Mouse (Mus musculus) left cerebral cortex, postnatal 25 days (tissue): Measurements from ENCODE around the gene Iqcf1. TPM values are rescaled to one million over a fixed set of nuclear protein-coding genes. Genes with fewer than 3 reads are reported as not detected.
A peak's percentile ranks its signal among the peaks of the same experiment; 100 is the strongest.
"Not testable (repeated sequence)": the region's sequence is repeated elsewhere in the genome, so short reads cannot be mapped to it uniquely, and the experiment has no call there.

Experiments
- DNase-seq, 2 experiments: peaks; one replicate each; pipeline ENCODE4 v3.0.0; 2022; ENCODE audit warnings: low spot score in 2 of 2, mixed read lengths in 1 of 2
- intact Hi-C: fragments of 180-260 bp; cut with DNase I; formaldehyde crosslinking; loops from one replicate; pipeline ENCODE4 v1.15.1; 2025
- total RNA-seq, 2 experiments: library from RNA; stranded (reverse); gene quantifications; 2 replicates each; pipeline ENCODE4 v1.2.3; 2021

Gene Iqcf1
- total RNA-seq, 2 experiments from 2014 or later: not detected

DNA sequence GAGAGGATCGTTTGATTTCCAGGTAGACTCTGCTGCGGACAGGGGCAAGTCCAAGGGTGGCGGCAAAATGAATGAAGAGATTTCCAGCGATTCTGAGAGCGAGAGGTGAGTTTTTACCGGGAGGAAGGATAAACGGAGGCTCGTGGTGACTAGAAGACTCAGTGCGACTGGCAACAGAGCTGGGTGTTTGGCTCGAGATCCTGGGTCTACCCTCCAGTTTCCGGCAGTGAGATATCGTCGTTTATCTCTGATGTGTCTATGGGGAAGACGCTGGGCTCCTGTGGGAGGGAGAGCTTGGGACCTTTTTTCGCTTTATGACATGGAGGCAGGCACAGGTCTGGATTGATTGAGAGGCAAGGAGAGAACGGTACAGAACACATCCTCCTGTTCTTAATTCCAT, 22.1 kb upstream of the Iqcf1 start:
- intact Hi-C loops: loop anchor here (2.0 to 5.0 kb wide), 4 partner anchors 29 to 189 kb away; partner anchors contain the start of genes Dusp7 and Rpl29

DNA sequence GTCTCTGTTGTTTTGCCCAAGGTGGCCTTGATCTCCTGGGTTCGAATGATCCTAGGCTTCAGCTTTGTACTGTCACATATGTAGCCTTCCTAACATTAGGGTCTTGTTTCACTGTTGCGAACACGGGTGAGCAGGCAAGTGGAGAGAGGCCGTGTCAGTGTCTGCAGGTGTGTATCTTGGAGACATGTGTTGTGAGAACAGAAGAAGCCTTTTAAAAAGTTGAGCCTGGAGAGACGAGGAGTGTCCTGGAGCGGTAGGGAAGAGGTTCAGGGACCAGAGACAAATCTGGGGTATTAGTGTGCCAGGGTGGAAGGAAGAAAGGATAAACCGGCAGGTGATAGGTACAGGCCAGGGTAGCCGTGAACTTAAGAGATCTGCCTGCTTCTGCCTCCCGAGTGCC, 21.7 kb upstream of the Iqcf1 start:
- intact Hi-C loops: loop anchor here (5.0 kb wide), 1 partner anchor 111 kb away; the partner anchor contains the start of gene Dusp7
- DNase-seq: no peak

More for the DNA sequence above, 22.1 kb upstream of the Iqcf1 start:
- no peak for DNase-seq

DNA sequence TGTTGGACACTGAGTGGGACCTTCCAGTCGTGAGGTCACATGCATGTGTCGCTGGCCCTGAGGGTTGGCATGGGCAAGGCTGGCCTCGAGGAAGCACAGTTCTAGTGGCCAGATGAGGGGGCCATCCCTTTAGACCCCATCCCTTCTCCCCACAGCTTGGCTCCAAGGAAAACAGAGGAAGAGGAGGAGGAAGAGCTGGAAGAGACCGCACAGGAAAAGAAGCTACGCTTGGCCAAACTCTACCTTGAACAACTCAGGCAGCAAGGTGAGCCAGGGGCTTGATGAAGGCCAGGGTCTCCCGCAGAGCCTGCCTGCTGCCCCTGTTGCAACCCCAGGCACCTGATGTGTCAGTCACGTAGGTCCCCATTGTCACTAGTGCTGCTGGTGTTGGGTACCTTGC, 19.2 kb upstream of the Iqcf1 start:
- DNase-seq: no peak
- intact Hi-C loops: no loop called here

DNA sequence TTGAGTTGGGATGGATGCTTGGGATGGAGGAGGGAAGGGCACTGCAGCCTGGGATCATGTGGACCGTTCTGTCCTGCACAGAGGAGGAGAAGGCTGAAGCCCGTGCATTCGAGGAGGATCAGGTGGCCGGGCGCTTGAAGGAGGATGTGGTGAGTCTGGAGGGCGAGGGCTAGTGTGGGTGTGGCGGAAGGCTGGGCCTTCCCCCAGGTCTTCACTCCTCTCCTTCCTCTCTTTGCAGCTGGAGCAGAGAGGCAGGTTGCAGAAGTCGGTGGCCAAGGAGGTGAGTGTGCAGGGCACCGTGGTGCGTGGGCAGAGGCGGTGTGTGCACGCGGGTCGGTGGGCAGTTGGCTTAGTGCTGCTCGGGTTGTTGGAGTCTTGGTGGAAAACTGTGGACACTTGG, 18.7 kb upstream of the Iqcf1 start:
- no peak for DNase-seq
- intact Hi-C loops: no loop called here

DNA sequence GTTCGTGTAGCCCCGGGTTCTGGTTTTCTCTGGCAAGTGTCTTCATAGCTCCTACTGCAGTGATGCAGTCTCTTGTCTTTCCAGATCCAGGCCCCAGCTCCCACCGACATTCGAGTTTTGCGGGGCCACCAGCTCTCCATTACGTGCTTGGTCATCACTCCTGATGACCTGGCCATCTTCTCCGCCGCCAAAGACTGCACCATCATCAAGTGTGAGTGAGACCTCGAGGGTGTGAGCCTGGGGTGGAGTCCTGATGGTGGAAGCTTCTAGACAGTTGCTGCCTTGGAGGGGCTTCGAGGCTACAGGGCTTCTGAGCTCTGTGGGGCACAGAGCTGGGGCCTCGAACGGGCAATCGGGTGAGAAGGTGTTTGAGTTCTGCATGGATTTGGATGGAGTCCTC, 18.1 kb upstream of the Iqcf1 start:
- DNase-seq: no peak
- intact Hi-C loops: no loop called here

DNA sequence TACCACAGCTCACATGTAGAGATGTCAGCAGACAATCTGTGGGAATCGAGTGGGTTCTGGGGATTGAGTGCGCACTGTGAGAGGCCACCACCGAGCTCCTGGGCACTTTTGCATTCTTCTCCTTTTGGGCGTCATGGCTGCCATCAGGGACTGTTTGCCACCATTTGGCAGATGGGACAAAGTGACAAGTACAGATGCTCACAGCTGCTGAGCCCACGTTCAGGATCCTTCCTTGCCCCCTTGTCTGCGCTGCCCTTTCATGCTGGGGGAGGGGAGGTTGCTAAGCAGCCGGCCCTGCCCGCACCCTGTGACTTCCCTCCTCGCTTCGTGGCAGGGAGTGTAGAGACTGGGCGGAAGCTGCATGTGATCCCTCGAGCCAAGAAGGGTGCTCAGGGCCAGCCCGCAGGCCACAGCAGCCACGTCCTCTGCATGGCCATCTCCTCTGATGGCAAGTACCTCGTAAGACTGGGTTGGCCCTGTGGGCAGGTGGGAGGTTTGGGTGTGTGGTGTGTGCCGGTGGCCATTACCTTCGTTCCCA, 17.1 kb upstream of the Iqcf1 start:
- intact Hi-C loops: no loop called here
- DNase-seq: no peak

DNA sequence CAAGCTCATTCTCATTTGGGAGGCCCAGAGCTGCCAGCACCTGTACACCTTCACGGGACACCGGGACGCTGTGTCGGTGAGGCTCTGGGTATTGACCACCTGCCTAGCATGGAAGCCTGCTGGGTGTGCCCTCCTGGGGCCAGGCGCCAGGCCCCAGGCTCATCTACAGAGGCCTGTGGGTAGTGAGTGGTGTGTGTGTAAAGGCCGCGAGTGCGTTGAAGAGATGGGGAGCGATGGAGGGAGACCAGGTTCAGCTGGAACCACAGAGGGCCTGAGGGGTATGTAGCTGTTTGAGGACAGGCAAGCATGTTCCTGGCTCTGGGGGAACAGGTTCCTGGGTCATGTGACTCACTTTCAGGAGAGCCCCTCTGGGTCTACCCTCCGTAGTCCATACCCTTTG, 16.6 kb upstream of the Iqcf1 start:
- intact Hi-C loops: no loop called here
- DNase-seq: no peak

DNA sequence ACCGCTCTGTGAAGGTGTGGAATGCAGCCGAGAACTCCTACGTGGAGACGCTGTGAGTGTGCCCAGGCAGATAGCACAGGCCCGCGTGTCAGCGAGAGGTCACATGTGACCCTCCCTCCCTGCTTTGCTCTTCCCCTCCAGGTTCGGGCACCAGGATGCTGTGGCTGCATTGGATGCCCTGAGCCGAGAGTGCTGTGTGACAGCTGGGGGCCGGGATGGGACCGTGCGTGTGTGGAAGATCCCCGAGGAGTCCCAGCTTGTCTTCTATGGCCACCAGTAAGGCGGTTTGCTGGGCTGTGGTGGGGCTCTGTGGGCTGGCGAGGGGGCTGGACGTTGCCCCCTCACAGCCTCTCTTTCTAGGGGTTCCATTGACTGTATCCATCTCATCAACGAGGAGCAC, 16.2 kb upstream of the Iqcf1 start:
- intact Hi-C loops: no loop called here
- DNase-seq: no peak

DNA sequence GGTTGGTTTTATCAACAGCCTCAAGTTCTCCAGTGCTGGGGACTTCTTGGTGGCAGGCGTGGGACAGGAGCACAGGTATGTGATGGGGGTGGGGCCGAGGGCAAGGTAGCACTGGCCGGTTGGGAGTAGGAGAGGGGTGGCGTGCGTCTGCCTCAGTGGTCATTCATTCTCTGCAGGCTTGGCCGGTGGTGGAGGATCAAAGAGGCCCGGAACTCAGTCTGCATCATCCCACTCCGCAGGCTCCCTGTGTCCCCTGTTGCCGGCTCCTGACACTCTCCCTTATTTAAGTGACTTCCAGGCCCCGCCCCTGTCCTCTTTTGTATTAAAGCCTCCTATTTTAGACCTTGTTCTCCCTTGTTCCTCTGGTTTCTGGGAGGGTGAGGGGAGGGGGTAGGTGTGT, 14.7 kb upstream of the Iqcf1 start:
- intact Hi-C loops: no loop called here
- no peak for DNase-seq

DNA sequence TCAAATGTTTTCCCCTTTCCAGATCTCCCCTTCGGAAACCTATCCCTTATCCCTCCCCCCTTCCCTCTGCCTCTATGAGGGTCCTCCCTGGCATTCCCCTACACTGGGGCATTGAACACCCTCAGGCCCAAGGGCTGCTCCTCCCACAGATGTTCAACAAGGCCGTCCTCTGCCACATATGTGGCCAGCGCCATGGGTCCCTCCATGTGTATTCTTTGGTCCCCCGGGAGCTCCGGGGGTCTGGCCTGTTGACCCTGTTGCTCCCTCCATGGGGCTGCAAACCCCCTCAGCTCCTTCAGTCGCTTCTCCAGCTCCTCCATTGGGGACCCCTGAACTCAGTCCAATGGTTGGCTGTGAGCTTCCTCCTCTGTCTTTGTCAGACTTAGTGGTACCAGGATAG, 12.2 kb upstream of the Iqcf1 start:
- DNase-seq, intact Hi-C loops: not testable (repeated sequence)

DNA sequence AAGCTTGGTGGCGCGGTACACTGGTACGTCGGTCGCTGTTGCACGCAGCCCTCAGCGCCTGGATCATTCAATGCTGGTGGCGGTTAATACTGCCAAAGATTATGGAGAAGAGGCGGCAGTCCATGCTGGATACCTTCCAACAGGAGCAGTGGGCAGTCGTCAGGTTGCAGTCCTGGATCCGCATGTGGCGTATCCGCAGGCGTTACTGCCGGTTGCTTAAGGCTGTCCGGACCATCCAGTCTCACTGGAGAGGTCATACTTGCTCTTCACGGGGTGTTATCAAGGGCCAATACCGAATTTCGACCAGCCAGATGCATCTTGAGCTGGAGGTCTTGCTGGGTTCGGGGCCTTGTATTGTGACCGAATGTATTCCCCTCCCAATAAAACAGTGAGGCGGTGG, 2.1 kb downstream of the Iqcf1 start:
- no peak for DNase-seq
- intact Hi-C loops: loop anchor here (10.0 kb wide), 1 partner anchor 303 kb away; no protein-coding TSS in a partner anchor

DNA sequence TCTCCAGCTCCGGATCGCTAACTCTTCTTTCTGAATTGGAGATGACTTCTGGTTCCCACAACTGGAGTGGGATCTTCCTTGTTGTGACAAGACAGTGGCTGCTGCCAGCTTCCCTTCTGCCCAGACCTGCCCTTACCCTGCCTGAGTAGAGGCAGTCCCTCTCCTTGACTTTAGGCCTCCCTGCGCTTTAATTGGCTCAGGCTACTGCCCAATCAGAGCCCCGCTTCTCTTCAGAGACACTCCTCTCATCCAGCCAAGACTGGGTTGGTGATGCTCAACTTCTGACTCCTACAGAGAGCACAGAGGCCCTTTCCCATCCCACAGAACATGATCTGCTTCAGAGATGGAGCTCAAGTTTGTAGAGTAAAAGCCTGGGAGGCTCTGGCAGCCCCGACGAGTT, 4.5 kb downstream of the Iqcf1 start:
- intact Hi-C loops: loop anchor here (10.0 kb wide), 1 partner anchor 301 kb away; no protein-coding TSS in a partner anchor
- DNase-seq: no peak

DNA sequence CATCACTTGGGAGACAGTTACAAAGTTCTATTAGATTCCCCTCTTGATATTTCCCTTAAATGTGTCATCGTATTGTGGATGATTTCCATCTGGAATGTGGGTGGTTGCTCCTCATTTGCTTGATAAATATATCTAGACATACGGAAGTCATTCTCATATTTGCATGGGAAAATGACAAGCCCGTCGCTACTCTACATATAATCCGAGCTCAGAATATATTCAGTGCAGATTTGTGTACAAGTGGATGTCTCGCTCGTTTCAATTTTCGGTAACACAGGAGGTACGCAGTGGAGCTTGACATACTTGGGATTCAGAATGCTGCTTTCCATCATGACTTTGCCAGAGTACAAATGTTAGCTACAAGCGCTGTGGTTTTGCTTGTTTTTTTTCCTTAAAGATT, 9.6 kb downstream of the Iqcf1 start:
- intact Hi-C loops: loop anchor here (10.0 kb wide), 1 partner anchor 295 kb away; no protein-coding TSS in a partner anchor
- DNase-seq: peak; percentile 11 to 56

DNA sequence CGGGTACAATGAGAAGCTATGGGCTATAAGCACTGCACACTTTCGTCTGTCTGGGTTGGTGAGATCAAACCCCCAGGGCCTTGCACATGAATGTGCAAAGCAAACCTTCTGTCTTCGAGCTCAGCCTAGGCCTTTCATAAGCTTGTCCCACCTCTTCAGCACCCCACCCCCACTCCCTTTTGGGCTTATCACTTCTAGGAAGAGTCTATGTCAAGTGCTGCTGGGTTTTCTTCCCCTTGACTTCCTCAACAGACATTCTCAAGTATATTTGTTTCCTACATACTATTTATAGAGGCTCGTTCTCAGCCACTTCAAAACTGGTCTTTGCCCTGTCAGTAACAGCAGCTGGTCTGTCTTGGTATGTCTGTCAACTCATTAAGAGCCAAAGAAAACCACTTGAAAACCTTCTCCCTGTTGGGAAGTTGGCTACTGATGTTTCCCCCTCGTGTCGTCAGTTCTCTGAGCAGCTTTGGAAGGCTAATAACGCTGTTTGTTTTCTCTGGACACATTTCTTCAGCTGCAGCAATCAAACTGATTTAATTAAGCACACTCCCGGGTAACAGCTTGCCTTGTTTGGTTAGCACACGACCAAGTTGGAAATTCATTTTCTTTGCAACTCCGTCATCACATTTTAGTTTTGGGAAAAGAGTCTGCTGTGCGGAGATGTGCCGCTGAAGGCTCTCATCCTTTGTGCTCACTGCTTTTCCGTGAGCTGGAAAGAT, 13.1 kb downstream of the Iqcf1 start:
- peak; percentile 11 to 28 for DNase-seq
- intact Hi-C loops: no loop called here

DNA sequence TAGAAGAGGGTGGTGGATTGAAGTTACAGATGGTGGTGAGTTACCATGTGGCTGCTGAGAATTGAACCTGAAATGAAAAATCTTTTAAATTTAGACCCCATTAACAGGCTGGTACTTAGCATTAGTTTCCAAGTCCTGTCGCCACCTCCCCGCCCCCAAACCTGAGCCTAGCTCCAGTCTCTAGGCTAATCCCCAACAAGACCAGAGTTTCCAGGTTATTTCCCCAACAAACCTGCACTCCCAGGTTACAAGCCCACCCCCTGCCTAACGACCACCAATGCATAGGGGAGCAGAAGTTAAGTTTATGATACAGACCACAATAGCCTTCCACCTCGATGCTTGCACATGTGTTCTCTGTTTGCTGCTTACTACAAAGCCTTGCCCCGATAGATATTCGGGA, 13.8 kb downstream of the Iqcf1 start:
- DNase-seq: no peak
- intact Hi-C loops: no loop called here

DNA sequence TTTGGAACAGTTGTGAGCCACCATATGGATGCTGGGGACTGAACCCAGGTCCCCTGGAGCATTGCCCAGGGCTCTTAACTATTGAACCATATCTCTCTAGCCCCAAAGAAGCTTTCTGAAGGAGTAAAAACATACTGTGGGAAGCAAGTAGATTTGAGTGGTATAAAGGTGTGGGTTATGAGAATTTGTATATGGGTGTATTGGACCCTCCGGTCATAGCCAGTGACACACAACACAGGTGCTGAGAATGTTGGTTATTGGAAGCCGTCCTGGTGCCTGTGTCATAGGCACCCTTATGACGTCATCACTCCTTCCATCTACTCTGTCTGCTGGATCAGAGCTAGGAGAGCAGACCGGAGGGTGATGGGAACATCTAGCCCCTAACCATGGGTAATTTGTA, 14.5 kb downstream of the Iqcf1 start, which contains the start of gene Iqcf5:
Gene Iqcf5 (plus strand): TSS at position 301 of the 400 bp plus-strand sequence.
- intact Hi-C loops: no loop called here
- no peak for DNase-seq

DNA sequence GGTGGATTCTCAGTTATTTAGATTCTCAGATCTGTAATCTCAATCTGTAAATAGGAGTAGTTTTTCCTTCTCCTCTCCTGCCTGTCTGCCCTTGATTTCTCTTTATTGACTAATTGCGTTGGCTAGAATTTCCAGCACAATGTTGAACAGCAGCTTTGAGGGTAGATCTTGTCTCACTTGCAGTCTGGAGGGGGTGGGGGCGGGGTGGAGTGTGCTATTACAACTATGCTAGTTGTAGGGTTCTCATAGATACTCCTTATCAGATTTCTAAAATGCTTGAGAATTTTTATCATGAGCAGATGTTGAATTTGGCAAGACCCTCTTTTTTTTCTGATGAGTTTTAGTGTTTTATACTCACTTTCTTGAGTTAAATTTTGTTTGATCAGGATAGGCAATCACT, 19.7 kb downstream of the Iqcf1 start:
- no peak for DNase-seq
- intact Hi-C loops: no loop called here

DNA sequence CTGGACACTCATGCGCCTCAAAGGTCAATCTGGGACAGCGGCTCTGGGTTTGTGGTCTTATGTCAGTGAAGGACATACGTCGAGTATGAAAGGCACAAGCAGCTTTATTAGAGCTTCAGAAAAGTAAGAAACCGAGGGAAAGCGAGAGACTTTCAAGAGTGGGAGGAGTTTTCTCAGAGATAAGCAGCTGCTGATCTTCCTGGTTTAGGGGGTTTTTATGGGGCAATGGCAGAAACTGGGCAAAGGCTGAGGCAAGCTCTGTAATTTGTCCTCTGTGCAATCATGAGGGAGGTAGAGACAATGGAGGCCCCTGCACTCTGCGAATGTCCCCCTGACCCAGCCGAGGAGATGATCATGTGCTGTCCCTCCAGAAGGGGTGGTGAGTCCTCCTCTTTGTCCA, 20.1 kb downstream of the Iqcf1 start:
- DNase-seq: no peak
- intact Hi-C loops: no loop called here

DNA sequence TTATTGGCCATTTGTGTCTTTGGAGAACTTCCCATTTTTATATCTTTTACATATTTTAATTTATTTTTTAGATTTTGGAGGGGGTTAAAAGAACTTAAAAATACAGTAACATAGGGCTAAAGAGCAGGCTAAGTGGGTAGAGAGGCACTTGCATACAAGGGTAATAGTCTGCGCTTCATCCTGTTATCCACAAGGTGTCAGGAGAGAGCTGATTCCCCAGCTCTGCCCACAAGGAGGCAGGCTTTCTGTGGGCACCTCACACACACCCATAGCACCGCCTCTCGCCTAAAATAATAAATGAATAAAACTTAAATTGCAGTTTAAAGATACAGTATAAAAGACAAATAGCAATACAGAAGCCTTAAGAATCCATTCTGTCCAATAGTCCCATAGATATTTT, 32.1 kb downstream of the Iqcf1 start:
- intact Hi-C loops: loop anchor here (5.0 kb wide), 2 partner anchors 65 to 110 kb away; no protein-coding TSS in a partner anchor
- DNase-seq: peak; percentile 26 to 60

DNA sequence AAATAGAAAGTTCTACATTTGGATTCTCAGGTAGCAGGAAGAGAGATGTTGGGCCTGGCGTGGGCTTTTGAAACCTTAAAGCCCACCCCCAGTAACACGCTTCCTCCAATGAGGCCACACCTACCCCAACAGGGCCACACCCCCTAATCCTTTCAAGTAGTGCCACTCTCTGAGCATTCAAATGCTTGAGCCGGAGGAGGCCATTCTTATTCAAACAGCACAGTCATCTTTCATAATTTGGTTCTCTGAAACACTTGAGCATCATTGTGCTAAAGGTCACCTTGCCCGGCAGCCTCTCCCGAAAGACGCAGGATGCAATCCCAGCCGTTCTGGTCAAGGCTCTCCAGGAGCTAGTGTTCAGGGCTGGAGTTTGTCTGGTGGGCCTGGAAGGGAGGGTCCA, 34.5 kb downstream of the Iqcf1 start:
- intact Hi-C loops: loop anchor here (5.0 kb wide), 2 partner anchors 63 to 108 kb away; no protein-coding TSS in a partner anchor

DNA sequence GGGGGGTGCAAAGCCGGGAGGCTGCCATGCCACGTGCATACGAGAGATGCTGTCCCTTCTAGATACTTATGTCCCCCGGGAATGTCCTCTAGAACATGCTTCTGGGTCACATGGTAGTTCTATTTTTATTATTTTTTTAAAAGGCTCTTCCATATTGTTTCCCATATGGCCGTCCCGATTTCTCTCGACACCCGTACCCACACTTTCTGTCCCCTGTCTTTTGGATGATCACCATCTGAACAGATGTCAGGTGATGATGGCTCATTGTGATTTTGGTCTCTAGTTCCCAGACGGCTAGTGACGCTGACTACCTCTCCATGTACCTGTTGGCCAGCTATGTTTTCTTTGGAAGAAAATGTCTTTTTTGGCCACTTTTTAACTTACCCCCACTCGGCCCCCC, 35.2 kb downstream of the Iqcf1 start:
- intact Hi-C loops: loop anchor here (5.0 kb wide), 3 partner anchors 47 to 107 kb away; no protein-coding TSS in a partner anchor
- DNase-seq: peak; percentile 11 to 81

More for the DNA sequence above, 34.5 kb downstream of the Iqcf1 start:
- no peak for DNase-seq
